ENCODE assay signal across 12 mouse cellular contexts in genomic region chr8:70646369-70646768, GRCm38 (mm10). TPM values are rescaled to one million over a fixed set of nuclear protein-coding genes. Genes with fewer than 3 reads are reported as not detected.
A peak's percentile ranks its signal among the peaks of the same experiment; 100 is the strongest.
DNase-seq lines count a peak whose midpoint lies in the region; ATAC-seq and TF ChIP-seq lines count a peak whose summit lies in the region.
"Had no signal": no experiment of that assay in that cellular context is flagged by ENCODE, and none has a peak within 500 bp of the region (broad histone marks: within the 10 kb centered on the region; RNA-seq: fewer than 3 reads in every experiment).

No protein-coding gene starts in this region.

- no peaks in the 10 kb centered on the region for H3K27me3 ChIP-seq in heart, embryonic 16.5 days (ENCODE audit: control insufficient read depth, insufficient read depth, low read length)
- H3K27me3 ChIP-seq in heart, embryonic 12.5 days (replicated peaks) = no peaks in the 10 kb centered on the region
- no peaks in the 10 kb centered on the region for H3K27me3 ChIP-seq in liver, adult 2 months (ENCODE audit: control insufficient read depth, insufficient read depth, low read length)
- H3K27me3 ChIP-seq in embryonic facial prominence, embryonic 10.5 days (replicated peaks; ENCODE audit: low read depth, poor library complexity, severe bottlenecking) = no peaks in the 10 kb centered on the region
- H3K27me3 ChIP-seq in liver, embryonic 16.5 days (ENCODE audit: control insufficient read depth, insufficient read depth, low read depth, low read length) = no peaks in the 10 kb centered on the region
- H3K27me3 ChIP-seq: limb, embryonic 13.5 days had no signal

- no peak for TF ChIP-seq POLR2A in liver, adult 2 months (IDR thresholded peaks at IDR 0.05; ENCODE audit: extremely low read depth, insufficient read depth, low read length)

- WGBS in heart, embryonic 16.5 days = 75% methylated on average over 6 of the region's 6 CpGs
- 61% methylated on average over 6 of the region's 6 CpGs for WGBS in heart, embryonic 12.5 days
- 49% methylated on average over 6 of the region's 6 CpGs for WGBS in liver, adult 2 months
- WGBS in embryonic facial prominence, embryonic 10.5 days = 75% methylated on average over 6 of the region's 6 CpGs
- WGBS in liver, embryonic 16.5 days (ENCODE audit: insufficient replicate concordance) = 80% methylated on average over 6 of the region's 6 CpGs

- no peak for TF ChIP-seq CTCF in liver, adult 2 months (IDR thresholded peaks at IDR 0.05; ENCODE audit: low read depth, low read length)

- peaks cover 47% of the 10 kb centered on the region for H3K4me1 ChIP-seq in heart, embryonic 16.5 days (ENCODE audit: control insufficient read depth, insufficient read depth, low read length)
- peaks cover 49% of the 10 kb centered on the region for H3K4me1 ChIP-seq in heart, embryonic 12.5 days (replicated peaks)
- peaks cover 41% of the 10 kb centered on the region for H3K4me1 ChIP-seq in liver, adult 2 months (ENCODE audit: control insufficient read depth, insufficient read depth, low read length)
- H3K4me1 ChIP-seq in embryonic facial prominence, embryonic 10.5 days = peaks cover 55% of the 10 kb centered on the region
- peaks cover 30% of the 10 kb centered on the region for H3K4me1 ChIP-seq in liver, embryonic 16.5 days (ENCODE audit: control insufficient read depth, low read depth, low read length)

- no peak for ATAC-seq in heart, embryonic 16.5 days (replicated peaks; ENCODE audit: extremely low read depth, insufficient read depth, low FRiP score)
- ATAC-seq in heart, embryonic 12.5 days (ENCODE audit: insufficient number of reproducible peaks, low FRiP score) = no peak
- no peak for ATAC-seq in liver, embryonic 16.5 days (ENCODE audit: low read depth)

- H3K9me3 ChIP-seq in heart, embryonic 16.5 days (replicated peaks; ENCODE audit: control insufficient read depth, low read length) = no peaks in the 10 kb centered on the region
- no peaks in the 10 kb centered on the region for H3K9me3 ChIP-seq in heart, embryonic 12.5 days (replicated peaks)
- H3K9me3 ChIP-seq in embryonic facial prominence, embryonic 10.5 days = no peaks in the 10 kb centered on the region
- no peaks in the 10 kb centered on the region for H3K9me3 ChIP-seq in liver, embryonic 16.5 days (replicated peaks; ENCODE audit: control insufficient read depth, low read length)
- H3K9me3 ChIP-seq: limb, embryonic 13.5 days had no signal

- H3K9ac ChIP-seq in heart, embryonic 16.5 days (ENCODE audit: low read length) = 0 out of 2 replicates have a peak overlapping the region, but pooled peaks have one; percentile 21
- no peak overlapping the region for H3K9ac ChIP-seq in heart, embryonic 12.5 days
- peak overlapping the region; percentile 19; the same call in 1 of the 2 replicates for H3K9ac ChIP-seq in liver, adult 2 months (ENCODE audit: low read depth, low read length)
- H3K9ac ChIP-seq in liver, embryonic 16.5 days (ENCODE audit: low read depth, low read length) = no peak overlapping the region; the same call in 1 of the 2 replicates

- H3K27ac ChIP-seq in heart, embryonic 16.5 days (ENCODE audit: low read length) = no peak overlapping the region; the same call in 1 of the 2 replicates
- no peak overlapping the region for H3K27ac ChIP-seq in heart, embryonic 12.5 days (ENCODE audit: poor library complexity, severe bottlenecking)
- H3K27ac ChIP-seq in liver, adult 2 months (replicated peaks; ENCODE audit: insufficient read depth, low read depth, low read length) = peak overlapping the region; percentile 92
- peak overlapping the region; percentile 79 for H3K27ac ChIP-seq in embryonic facial prominence, embryonic 10.5 days (replicated peaks)
- H3K27ac ChIP-seq in liver, embryonic 16.5 days (ENCODE audit: low read length) = peak overlapping the region; percentile 37

- no peak for DNase-seq in liver, adult 2 months (ENCODE audit: extremely low read depth, low read depth, low spot score)
- DNase-seq in liver = no peak
- no peak for DNase-seq in embryonic facial prominence, embryonic 10.5 days (ENCODE audit: low spot score)
- DNase-seq in spleen, postnatal 14 days (ENCODE audit: low spot score in 2 of 2) = no peak
- DNase-seq: cerebellum, adult 11 months; midbrain, embryonic 14.5 days; thymus, adult 18-20 months had no signal

- H3K36me3 ChIP-seq in heart, embryonic 16.5 days (ENCODE audit: control insufficient read depth, insufficient read depth) = peaks cover 15% of the 10 kb centered on the region
- peaks cover 16% of the 10 kb centered on the region for H3K36me3 ChIP-seq in heart, embryonic 12.5 days
- H3K36me3 ChIP-seq in liver, adult 2 months (ENCODE audit: control insufficient read depth, insufficient read depth, low read length) = peaks cover 11% of the 10 kb centered on the region; the same call in 1 of the 2 replicates
- H3K36me3 ChIP-seq in embryonic facial prominence, embryonic 10.5 days (replicated peaks) = peaks cover 31% of the 10 kb centered on the region
- no peaks in the 10 kb centered on the region for H3K36me3 ChIP-seq in liver, embryonic 16.5 days (ENCODE audit: control insufficient read depth, insufficient read depth)

- H3K79me2 ChIP-seq in liver, adult 2 months (ENCODE audit: control insufficient read depth, insufficient read depth, low read length) = no peaks in the 10 kb centered on the region

- no peak overlapping the region for H3K4me2 ChIP-seq in heart, embryonic 16.5 days (ENCODE audit: low read depth, low read length)
- no peak overlapping the region for H3K4me2 ChIP-seq in heart, embryonic 12.5 days
- H3K4me2 ChIP-seq in liver, embryonic 16.5 days (ENCODE audit: low read depth, low read length) = no peak overlapping the region
- H3K4me2 ChIP-seq: limb, embryonic 13.5 days had no signal

- H3K4me3 ChIP-seq in heart, embryonic 16.5 days (ENCODE audit: low read length) = no peak overlapping the region
- H3K4me3 ChIP-seq in heart, embryonic 12.5 days = no peak overlapping the region
- no peak overlapping the region for H3K4me3 ChIP-seq in liver, adult 2 months (ENCODE audit: insufficient read depth, low read depth, low read length)
- no peak overlapping the region for H3K4me3 ChIP-seq in embryonic facial prominence, embryonic 10.5 days
- no peak overlapping the region for H3K4me3 ChIP-seq in liver, embryonic 16.5 days (ENCODE audit: low read depth, low read length)
- H3K4me3 ChIP-seq: limb, embryonic 13.5 days had no signal

RNA-seq across cellular contexts. Expression of gene Pgpep1, which starts 13.8 kb away (rescaled TPM):
- polyA plus RNA-seq in heart, embryonic 16.5 days (2015; fragmentation: Nextera tagmentation; extraction: Ambion mirVana) = 35.5 and 36.7 TPM in 2 replicates
- 32.1 and 35.6 TPM in 2 replicates for polyA plus RNA-seq in heart, embryonic 12.5 days (2016; fragmentation: Nextera tagmentation; extraction: Ambion mirVana)
- 39.1 and 42.6 TPM in 2 replicates for total RNA-seq in liver, adult 2 months (2014; rRNA removed)
- 91.3 and 117 TPM in 2 replicates for polyA plus RNA-seq in liver, adult 2 months (2012; rRNA removed)
- polyA plus RNA-seq in embryonic facial prominence, embryonic 10.5 days (2016; fragmentation: Nextera tagmentation; extraction: Ambion mirVana) = 51.8 and 52.7 TPM in 2 replicates
- 18.9 and 20.5 TPM in 2 replicates for polyA plus RNA-seq in liver, embryonic 16.5 days (2015; fragmentation: Nextera tagmentation; extraction: Ambion mirVana)

RNA-seq across cellular contexts. Expression of gene Gdf15, which starts 14.1 kb away (rescaled TPM):
- 1.2 and 1.6 TPM in 2 replicates for polyA plus RNA-seq in heart, embryonic 16.5 days (2015; fragmentation: Nextera tagmentation; extraction: Ambion mirVana)
- 1.0 and 1.1 TPM in 2 replicates for polyA plus RNA-seq in heart, embryonic 12.5 days (2016; fragmentation: Nextera tagmentation; extraction: Ambion mirVana)
- total RNA-seq in liver, adult 2 months (2014; rRNA removed) = 5.8 and 12.6 TPM in 2 replicates
- 23.8 and 27.7 TPM in 2 replicates for polyA plus RNA-seq in liver, adult 2 months (2012; rRNA removed)
- 0.14 TPM in 1 of 2 replicates, not detected in the other for polyA plus RNA-seq in embryonic facial prominence, embryonic 10.5 days (2016; fragmentation: Nextera tagmentation; extraction: Ambion mirVana)
- polyA plus RNA-seq in liver, embryonic 16.5 days (2015; fragmentation: Nextera tagmentation; extraction: Ambion mirVana) = 2.7 and 3.1 TPM in 2 replicates
- total RNA-seq: left cerebral cortex, adult 18-20 months had no signal
- polyA plus RNA-seq: limb, embryonic 13.5 days had no signal

RNA-seq across cellular contexts. Expression of gene Lsm4, which starts 26.7 kb away (rescaled TPM):
- 252 and 258 TPM in 2 replicates for polyA plus RNA-seq in heart, embryonic 16.5 days (2015; fragmentation: Nextera tagmentation; extraction: Ambion mirVana)
- polyA plus RNA-seq in heart, embryonic 12.5 days (2016; fragmentation: Nextera tagmentation; extraction: Ambion mirVana) = 289 and 301 TPM in 2 replicates
- total RNA-seq in liver, adult 2 months (2014; rRNA removed) = 30.8 and 35.4 TPM in 2 replicates
- 35.4 and 51.8 TPM in 2 replicates for polyA plus RNA-seq in liver, adult 2 months (2012; rRNA removed)
- 347 and 351 TPM in 2 replicates for polyA plus RNA-seq in embryonic facial prominence, embryonic 10.5 days (2016; fragmentation: Nextera tagmentation; extraction: Ambion mirVana)
- polyA plus RNA-seq in liver, embryonic 16.5 days (2015; fragmentation: Nextera tagmentation; extraction: Ambion mirVana) = 104 and 113 TPM in 2 replicates

RNA-seq across cellular contexts. Expression of gene Lrrc25, which starts 30.4 kb away (rescaled TPM):
- polyA plus RNA-seq in heart, embryonic 16.5 days (2015; fragmentation: Nextera tagmentation; extraction: Ambion mirVana) = 1.8 and 2.3 TPM in 2 replicates
- polyA plus RNA-seq in heart, embryonic 12.5 days (2016; fragmentation: Nextera tagmentation; extraction: Ambion mirVana) = 0.65 and 0.71 TPM in 2 replicates
- 1.4 and 2.3 TPM in 2 replicates for total RNA-seq in liver, adult 2 months (2014; rRNA removed)
- 2.5 and 7.0 TPM in 2 replicates for polyA plus RNA-seq in liver, adult 2 months (2012; rRNA removed)
- 0.77 and 0.79 TPM in 2 replicates for polyA plus RNA-seq in embryonic facial prominence, embryonic 10.5 days (2016; fragmentation: Nextera tagmentation; extraction: Ambion mirVana)
- 7.5 and 9.0 TPM in 2 replicates for polyA plus RNA-seq in liver, embryonic 16.5 days (2015; fragmentation: Nextera tagmentation; extraction: Ambion mirVana)

RNA-seq across cellular contexts. Expression of gene Ssbp4, which starts 37.7 kb away (rescaled TPM):
- polyA plus RNA-seq in heart, embryonic 16.5 days (2015; fragmentation: Nextera tagmentation; extraction: Ambion mirVana) = 68.4 and 69.5 TPM in 2 replicates
- 76.0 and 78.6 TPM in 2 replicates for polyA plus RNA-seq in heart, embryonic 12.5 days (2016; fragmentation: Nextera tagmentation; extraction: Ambion mirVana)
- 2.3 and 5.0 TPM in 2 replicates for total RNA-seq in liver, adult 2 months (2014; rRNA removed)
- polyA plus RNA-seq in liver, adult 2 months (2012; rRNA removed) = 13.5 and 16.4 TPM in 2 replicates
- 105 and 109 TPM in 2 replicates for polyA plus RNA-seq in embryonic facial prominence, embryonic 10.5 days (2016; fragmentation: Nextera tagmentation; extraction: Ambion mirVana)
- 25.1 and 32.3 TPM in 2 replicates for polyA plus RNA-seq in liver, embryonic 16.5 days (2015; fragmentation: Nextera tagmentation; extraction: Ambion mirVana)

Comparison
In these comparisons a context has a peak if more than half of its experiments do, and no peak if none do; other contexts are left out.
1. H3K9ac ChIP-seq: peak in heart, embryonic 16.5 days (single experiment) and liver, adult 2 months (single experiment); none in heart, embryonic 12.5 days (single experiment) and liver, embryonic 16.5 days (single experiment).
2. H3K27ac ChIP-seq: peak in liver, adult 2 months (single experiment), embryonic facial prominence, embryonic 10.5 days (single experiment) and liver, embryonic 16.5 days (single experiment); none in heart, embryonic 16.5 days (single experiment) and heart, embryonic 12.5 days (single experiment).